Mouse (Mus musculus): ENCODE data around the gene Fez2.

GRCm38 (mm10) chr17:78401311-78401710 is 16.6 kb downstream of the Fez2 start:
- TF ChIP-seq POLR2A (IDR thresholded peaks at IDR 0.05; ENCODE audit: control insufficient read depth, low read depth, low read length): no peak
- no peak for TF ChIP-seq CTCF (IDR thresholded peaks at IDR 0.05; ENCODE audit: control insufficient read depth, insufficient read depth, insufficient replicate concordance, low read depth, low read length)
